Mouse (Mus musculus): ENCODE results near the gene Ryr2. TPM values are rescaled to one million over a fixed set of nuclear protein-coding genes. Genes with fewer than 3 reads are reported as not detected.

Gene Ryr2
- total and polyA plus RNA-seq, 3 experiments = 127 to 1,020 (median 877) TPM

GRCm38 (mm10) chr13:11933334-11933733, 173.4 kb downstream of the Ryr2 start:
- TF ChIP-seq POLR2A (IDR thresholded peaks at IDR 0.05; ENCODE audit: insufficient read depth, low read depth, low read length) = no peak
- Histone ChIP-seq H3K9ac (ENCODE audit: low read depth, low read length) (no peak overlapping the region), H3K36me3 (ENCODE audit: control insufficient read depth, insufficient read depth, low read length) (peaks cover 26% of the 10 kb centered on the region), H3K27ac (no peak overlapping the region), H3K4me3 (no peak overlapping the region), H3K4me1 (ENCODE audit: control insufficient read depth, insufficient read depth, low read length) (peaks cover 7% of the 10 kb centered on the region), H3K27me3 (ENCODE audit: control insufficient read depth, insufficient read depth, low read length) (no peaks in the 10 kb centered on the region), H3K79me2 (replicated peaks; ENCODE audit: control insufficient read depth, insufficient read depth, low read length) (no peaks in the 10 kb centered on the region; the same call in 1 of the 2 replicates)
- intact Hi-C loops (cut with DNase I) = no loop called here
- no peak for DNase-seq

DNA sequence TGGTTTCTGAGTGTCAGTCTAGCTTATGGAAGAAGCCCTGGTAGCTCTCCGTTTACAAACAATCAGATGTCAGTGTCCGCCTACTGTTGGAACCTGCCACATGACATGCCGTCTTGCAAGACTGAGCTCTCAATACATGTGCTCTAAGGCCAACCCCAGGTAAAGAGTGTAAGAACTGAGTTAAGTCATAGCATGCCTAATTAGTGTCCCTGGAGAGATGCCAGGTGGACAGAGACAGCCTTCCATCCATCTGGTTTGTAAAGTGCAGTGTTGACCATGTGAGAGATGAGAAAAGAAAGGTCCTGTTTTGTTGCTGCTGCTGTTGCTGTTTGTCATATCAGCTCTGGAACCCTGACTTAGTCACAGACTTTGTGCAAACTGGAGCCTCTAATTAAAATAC, 178.0 kb downstream of the Ryr2 start:
- no peaks in the 10 kb centered on the region; the same call in none of the 2 replicates for H3K79me2 ChIP-seq (replicated peaks; ENCODE audit: control insufficient read depth, insufficient read depth, low read length)
- peaks cover 6% of the 10 kb centered on the region; the same call in 1 of the 2 replicates for H3K4me1 ChIP-seq (ENCODE audit: control insufficient read depth, insufficient read depth, low read length)
- no peak overlapping the region for H3K4me3 ChIP-seq
- 70% methylated on average over 3 of the region's 3 CpGs for WGBS
- no peaks in the 10 kb centered on the region for H3K27me3 ChIP-seq (ENCODE audit: control insufficient read depth, insufficient read depth, low read length)
- TF ChIP-seq EP300 (IDR thresholded peaks at IDR 0.05; ENCODE audit: insufficient read depth, low read depth, low read length) (no peak), CTCF (IDR thresholded peaks at IDR 0.05) (no peak), POLR2A (IDR thresholded peaks at IDR 0.05; ENCODE audit: insufficient read depth, low read depth, low read length) (no peak)
- DNase-seq = no peak
- intact Hi-C loops (cut with DNase I) = no loop called here
- no peak overlapping the region for H3K27ac ChIP-seq
- H3K36me3 ChIP-seq (ENCODE audit: control insufficient read depth, insufficient read depth, low read length) = peaks cover 27% of the 10 kb centered on the region
- H3K9ac ChIP-seq (ENCODE audit: low read depth, low read length) = no peak overlapping the region

- intact Hi-C loops (cut with DNase I) = no loop called here
- Histone ChIP-seq H3K9ac (ENCODE audit: low read depth, low read length) (no peak overlapping the region), H3K27me3 (ENCODE audit: control insufficient read depth, insufficient read depth, low read length) (no peaks in the 10 kb centered on the region), H3K4me1 (ENCODE audit: control insufficient read depth, insufficient read depth, low read length) (peaks cover 6% of the 10 kb centered on the region; the same call in 1 of the 2 replicates), H3K27ac (peak overlapping the region; percentile 15; the same call in 1 of the 2 replicates), H3K79me2 (replicated peaks; ENCODE audit: control insufficient read depth, insufficient read depth, low read length) (no peaks in the 10 kb centered on the region; the same call in 1 of the 2 replicates), H3K4me3 (no peak overlapping the region), H3K36me3 (ENCODE audit: control insufficient read depth, insufficient read depth, low read length) (peaks cover 23% of the 10 kb centered on the region)
- TF ChIP-seq CTCF (IDR thresholded peaks at IDR 0.05) (peak; percentile 56), EP300 (IDR thresholded peaks at IDR 0.05; ENCODE audit: insufficient read depth, low read depth, low read length) (no peak)
- no peak for DNase-seq
- WGBS = 65% methylated on average over 4 of the region's 4 CpGs
These were observed 179.0 kb downstream of the Ryr2 start for GRCm38 (mm10) chr13:11927727-11928126.

DNA sequence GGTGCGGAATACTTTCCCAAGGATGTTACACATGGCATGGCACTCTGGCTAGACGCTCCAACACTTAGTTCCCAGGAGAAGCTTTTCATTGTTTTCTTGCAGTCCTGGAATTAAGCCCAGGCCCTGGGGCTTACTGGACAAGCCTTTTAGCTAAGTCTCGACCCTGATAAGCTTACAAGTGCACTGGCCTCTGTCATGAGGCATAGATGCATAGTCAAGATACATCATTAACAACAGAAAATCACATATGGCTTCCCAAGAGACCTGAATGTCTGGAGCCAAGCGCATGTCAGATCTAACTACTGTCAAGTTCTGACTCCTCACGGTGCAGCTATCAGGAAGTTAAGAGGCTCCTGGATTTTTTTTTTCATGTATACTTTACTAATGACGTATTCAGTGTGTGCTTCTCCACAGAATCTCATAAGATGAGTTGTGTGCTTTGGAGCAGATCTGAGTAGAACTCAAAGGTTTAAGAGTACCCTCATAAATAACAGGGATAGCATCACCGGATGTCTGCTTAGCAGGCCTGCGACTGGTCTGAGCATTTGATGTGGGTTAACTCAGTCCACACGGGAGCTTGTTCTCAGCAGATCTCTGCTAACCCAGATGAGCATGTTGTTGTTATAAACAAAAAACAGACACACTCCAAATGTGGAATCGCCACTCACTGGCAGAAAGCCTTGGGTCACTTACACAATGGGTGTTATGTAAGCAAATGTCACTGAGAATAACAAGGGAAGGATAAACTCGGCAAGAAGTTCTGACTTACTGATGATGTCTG, 179.8 kb downstream of the Ryr2 start:
- WGBS = 27% methylated on average over 11 of the region's 11 CpGs
- peak in 1 of 2 experiments; percentile 35 for DNase-seq
- peak overlapping the region; percentile 3 for H3K27ac ChIP-seq

DNA sequence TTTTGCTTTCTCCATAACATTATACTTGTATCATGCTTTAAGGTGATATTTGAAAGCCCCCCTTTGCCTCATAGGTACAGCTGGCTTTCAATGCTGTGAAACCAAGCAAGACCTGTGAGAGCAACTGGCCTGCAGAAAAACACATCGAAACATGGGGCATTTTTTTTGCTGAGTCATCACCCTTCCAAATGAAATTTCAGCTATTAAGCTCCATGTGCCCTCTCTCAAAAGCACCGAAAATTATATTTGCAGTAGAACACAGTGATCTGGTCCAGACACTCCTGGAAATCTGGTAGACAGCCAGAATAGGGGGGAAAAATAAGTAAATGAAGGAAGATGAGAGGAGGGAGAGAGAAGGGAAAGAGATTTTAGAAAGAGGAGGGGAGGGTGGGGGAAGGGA, 180.5 kb downstream of the Ryr2 start:
- Histone ChIP-seq H3K79me2 (replicated peaks; ENCODE audit: control insufficient read depth, insufficient read depth, low read length) (no peaks in the 10 kb centered on the region; the same call in 1 of the 2 replicates), H3K36me3 (ENCODE audit: control insufficient read depth, insufficient read depth, low read length) (peaks cover 20% of the 10 kb centered on the region), H3K9ac (ENCODE audit: low read depth, low read length) (no peak overlapping the region), H3K27me3 (ENCODE audit: control insufficient read depth, insufficient read depth, low read length) (no peaks in the 10 kb centered on the region), H3K27ac (no peak overlapping the region), H3K4me1 (ENCODE audit: control insufficient read depth, insufficient read depth, low read length) (peaks cover 6% of the 10 kb centered on the region; the same call in 1 of the 2 replicates), H3K4me3 (no peak overlapping the region)
- no peak for DNase-seq
- intact Hi-C loops (cut with DNase I) = no loop called here
- no peak for TF ChIP-seq EP300 (IDR thresholded peaks at IDR 0.05; ENCODE audit: insufficient read depth, low read depth, low read length)
- 39% methylated on average over 2 of the region's 2 CpGs for WGBS

More for the DNA sequence above, 179.8 kb downstream of the Ryr2 start:
- TF ChIP-seq EP300 (IDR thresholded peaks at IDR 0.05; ENCODE audit: insufficient read depth, low read depth, low read length) (no peak), CTCF (IDR thresholded peaks at IDR 0.05) (no peak), POLR2A (IDR thresholded peaks at IDR 0.05; ENCODE audit: insufficient read depth, low read depth, low read length) (no peak)
- Histone ChIP-seq H3K9ac (ENCODE audit: low read depth, low read length) (no peak overlapping the region), H3K4me1 (ENCODE audit: control insufficient read depth, insufficient read depth, low read length) (peaks cover 6% of the 10 kb centered on the region; the same call in 1 of the 2 replicates), H3K27me3 (ENCODE audit: control insufficient read depth, insufficient read depth, low read length) (no peaks in the 10 kb centered on the region), H3K36me3 (ENCODE audit: control insufficient read depth, insufficient read depth, low read length) (peaks cover 23% of the 10 kb centered on the region), H3K79me2 (replicated peaks; ENCODE audit: control insufficient read depth, insufficient read depth, low read length) (no peaks in the 10 kb centered on the region; the same call in 1 of the 2 replicates), H3K4me3 (no peak overlapping the region)
- intact Hi-C loops (cut with DNase I) = no loop called here

GRCm38 (mm10) chr13:11924732-11925131, 182.0 kb downstream of the Ryr2 start:
- no peak overlapping the region for H3K9ac ChIP-seq (ENCODE audit: low read depth, low read length)
- intact Hi-C loops (cut with DNase I) = no loop called here

More at GRCm38 (mm10) chr13:11924732-11925131, 182.0 kb downstream of the Ryr2 start:
- WGBS = 69% methylated on average over 3 of the region's 3 CpGs
- Histone ChIP-seq H3K27me3 (ENCODE audit: control insufficient read depth, insufficient read depth, low read length) (no peaks in the 10 kb centered on the region), H3K36me3 (ENCODE audit: control insufficient read depth, insufficient read depth, low read length) (peaks cover 22% of the 10 kb centered on the region), H3K27ac (no peak overlapping the region), H3K4me1 (ENCODE audit: control insufficient read depth, insufficient read depth, low read length) (peaks cover 5% of the 10 kb centered on the region; the same call in 1 of the 2 replicates), H3K4me3 (no peak overlapping the region), H3K79me2 (replicated peaks; ENCODE audit: control insufficient read depth, insufficient read depth, low read length) (no peaks in the 10 kb centered on the region; the same call in 1 of the 2 replicates)
- no peak for TF ChIP-seq POLR2A (IDR thresholded peaks at IDR 0.05; ENCODE audit: insufficient read depth, low read depth, low read length)
- TF ChIP-seq EP300 (IDR thresholded peaks at IDR 0.05; ENCODE audit: insufficient read depth, low read depth, low read length) = no peak
- TF ChIP-seq CTCF (IDR thresholded peaks at IDR 0.05) = no peak
- no peak for DNase-seq
